Comparison of ENCODE assay signal across 28 mouse cellular contexts in genomic region chr4:118115132-118115531, GRCm38 (mm10). TPM values are rescaled to one million over a fixed set of nuclear protein-coding genes. Genes with fewer than 3 reads are reported as not detected.
A peak's percentile ranks its signal among the peaks of the same experiment; 100 is the strongest.
DNase-seq lines count a peak whose midpoint lies in the region; ATAC-seq and TF ChIP-seq lines count a peak whose summit lies in the region.
"Had no signal": no experiment of that assay in that cellular context is flagged by ENCODE, and none has a peak within 500 bp of the region (broad histone marks: within the 10 kb centered on the region; RNA-seq: fewer than 3 reads in every experiment).

No protein-coding gene starts in this region.

- peak; percentile 23; the same call in 1 of the 2 replicates for ATAC-seq in liver, embryonic 14.5 days (ENCODE audit: insufficient read depth)
- 0 out of 2 replicates have a peak, but pooled peaks have one; percentile 14 for ATAC-seq in megakaryocyte progenitor cell, adult 5-6 weeks (replicated peaks; ENCODE audit: poor library complexity)
- no peak for ATAC-seq in hindbrain, postnatal 0 days
- ATAC-seq: forebrain, embryonic 13.5 days; forebrain, postnatal 0 days; intestine, embryonic 15.5 days; Patski had no signal

- H3K27ac ChIP-seq in liver, embryonic 14.5 days, result no peak overlapping the region
- no peak overlapping the region for H3K27ac ChIP-seq in hindbrain, postnatal 0 days
- H3K27ac ChIP-seq: embryonic facial prominence, embryonic 12.5 days; embryonic facial prominence, embryonic 15.5 days; forebrain, embryonic 10.5 days; forebrain, embryonic 13.5 days; gastrocnemius, adult 2 months; hindbrain, embryonic 12.5 days; hindbrain, embryonic 15.5 days; intestine, embryonic 15.5 days had no signal

- H3K9ac ChIP-seq in liver, embryonic 14.5 days (replicated peaks), result no peak overlapping the region
- H3K9ac ChIP-seq in hindbrain, postnatal 0 days (replicated peaks; ENCODE audit: low read length), result no peak overlapping the region
- H3K9ac ChIP-seq: embryonic facial prominence, embryonic 12.5 days; embryonic facial prominence, embryonic 15.5 days; forebrain, embryonic 13.5 days; forebrain, postnatal 0 days; hindbrain, embryonic 12.5 days; hindbrain, embryonic 15.5 days; intestine, embryonic 15.5 days had no signal

- 38% methylated on average over 7 of the region's 7 CpGs for WGBS in liver, embryonic 14.5 days (ENCODE audit: insufficient replicate concordance)
- 91% methylated on average over 7 of the region's 7 CpGs for WGBS in hindbrain, postnatal 0 days

- no peaks in the 10 kb centered on the region for H3K36me3 ChIP-seq in liver, embryonic 14.5 days (replicated peaks; ENCODE audit: control insufficient read depth, insufficient read depth, low read depth)
- no peaks in the 10 kb centered on the region for H3K36me3 ChIP-seq in hindbrain, postnatal 0 days (ENCODE audit: insufficient read depth, low read length)
- H3K36me3 ChIP-seq: embryonic facial prominence, embryonic 12.5 days; hindbrain, embryonic 12.5 days; hindbrain, embryonic 15.5 days; intestine, embryonic 15.5 days had no signal

- H3K4me2 ChIP-seq in liver, embryonic 14.5 days (ENCODE audit: low read depth), result no peak overlapping the region
- no peak overlapping the region for H3K4me2 ChIP-seq in hindbrain, postnatal 0 days (ENCODE audit: low read depth, low read length)
- H3K4me2 ChIP-seq: embryonic facial prominence, embryonic 12.5 days; embryonic facial prominence, embryonic 15.5 days; forebrain, embryonic 13.5 days; heart, embryonic 11.5 days; hindbrain, embryonic 12.5 days; hindbrain, embryonic 15.5 days; intestine, embryonic 15.5 days had no signal

- H3K27me3 ChIP-seq in liver, embryonic 14.5 days (ENCODE audit: control insufficient read depth, insufficient read depth, low read length), result no peaks in the 10 kb centered on the region
- H3K27me3 ChIP-seq in hindbrain, postnatal 0 days (ENCODE audit: insufficient read depth, low read length), result no peaks in the 10 kb centered on the region
- H3K27me3 ChIP-seq: CH12.LX; embryonic facial prominence, embryonic 12.5 days; embryonic facial prominence, embryonic 15.5 days; forebrain, embryonic 13.5 days; hindbrain, embryonic 12.5 days; hindbrain, embryonic 15.5 days; intestine, embryonic 15.5 days; Patski had no signal

- TF ChIP-seq CTCF in liver, embryonic 14.5 days (IDR thresholded peaks at IDR 0.05; ENCODE audit: low read depth), result no peak
- no peak for TF ChIP-seq CTCF in hindbrain, postnatal 0 days (IDR thresholded peaks at IDR 0.05; ENCODE audit: low read depth)

- peaks cover 3 to 8% of the 10 kb centered on the region in 2 experiments for H3K4me1 ChIP-seq in liver, embryonic 14.5 days (replicated peaks; ENCODE audit: control insufficient read depth in 2 of 2, insufficient read depth in 2 of 2, low read length in 1 of 2)
- H3K4me1 ChIP-seq in hindbrain, postnatal 0 days (ENCODE audit: insufficient read depth, low read length), result no peaks in the 10 kb centered on the region
- H3K4me1 ChIP-seq: embryonic facial prominence, embryonic 12.5 days; embryonic facial prominence, embryonic 15.5 days; forebrain, embryonic 10.5 days; forebrain, embryonic 13.5 days; hindbrain, embryonic 12.5 days; hindbrain, embryonic 15.5 days; intestine, embryonic 15.5 days had no signal

- no peak for TF ChIP-seq EP300 in liver, embryonic 14.5 days (IDR thresholded peaks at IDR 0.05; ENCODE audit: low read depth)

- H3K9me3 ChIP-seq in liver, embryonic 14.5 days (ENCODE audit: control insufficient read depth, low read length), result no peaks in the 10 kb centered on the region
- no peaks in the 10 kb centered on the region; the same call in 1 of the 2 replicates for H3K9me3 ChIP-seq in hindbrain, postnatal 0 days (ENCODE audit: low read length)
- H3K9me3 ChIP-seq: embryonic facial prominence, embryonic 12.5 days; embryonic facial prominence, embryonic 15.5 days; forebrain, embryonic 13.5 days; hindbrain, embryonic 12.5 days; hindbrain, embryonic 15.5 days; intestine, embryonic 15.5 days had no signal

- H3K4me3 ChIP-seq in liver, embryonic 14.5 days (ENCODE audit: insufficient read depth in 1 of 2, low read depth in 2 of 2, low read length in 2 of 2), result no peak overlapping the region
- no peak overlapping the region for H3K4me3 ChIP-seq in hindbrain, postnatal 0 days (ENCODE audit: low read length)
- H3K4me3 ChIP-seq: embryonic facial prominence, embryonic 12.5 days; embryonic facial prominence, embryonic 15.5 days; erythroblast, embryonic 14.5 days; forebrain, embryonic 10.5 days; forebrain, embryonic 13.5 days; gastrocnemius, adult 2 months; hindbrain, embryonic 12.5 days; hindbrain, embryonic 15.5 days; intestine, embryonic 15.5 days had no signal

- no peak for DNase-seq in liver, embryonic 14.5 days (ENCODE audit: low read depth in 3 of 3, low spot score in 3 of 3)
- DNase-seq in liver, result no peak
- peak; percentile 26 for DNase-seq in MEL-GATA-1-ER (ENCODE audit: extremely low read depth, low read depth)
- DNase-seq in MN1 (ENCODE audit: low spot score), result no peak
- no peak for DNase-seq in hindbrain, postnatal 0 days (ENCODE audit: low spot score)
- DNase-seq: adrenal gland, postnatal 10 days; adrenal gland, postnatal 36 days; B cell, adult 2 months; cerebellum, adult 11 months; cerebellum, adult 2 months; cerebellum, adult 9-11 months; cerebellum, postnatal 25 days; forebrain, postnatal 0 days; gastrocnemius, adult 2 months; gastrocnemius, postnatal 14 days; heart, adult 11 months had no signal

RNA-seq across cellular contexts. Expression of gene St3gal3, which starts 19.6 kb away (rescaled TPM):
- polyA plus RNA-seq in liver, embryonic 14.5 days (2012; rRNA removed), result 3.2 TPM in 2 replicates
- polyA plus RNA-seq in liver, embryonic 14.5 days (2014; fragmentation: Nextera tagmentation; extraction: Ambion mirVana), result 0.85 and 1.0 TPM in 2 replicates
- total RNA-seq in megakaryocyte progenitor cell, adult 5-6 weeks (2015), result 3.9 and 4.6 TPM in 2 replicates
- total RNA-seq in megakaryocyte progenitor cell, adult 5-6 weeks (2017), result 4.7 and 5.2 TPM in 2 replicates
- 50.2 and 50.9 TPM in 2 replicates for total RNA-seq in hindbrain, postnatal 0 days (2014; rRNA removed)
- 11.3 and 11.8 TPM in 2 replicates for polyA plus RNA-seq in hindbrain, postnatal 0 days (2015; fragmentation: Nextera tagmentation; extraction: Ambion mirVana)
